Mouse (Mus musculus) olfactory bulb, adult 2 months (tissue): ENCODE results near the gene Ccdc36.

Experiments used
- CTCF ChIP-seq: fragments of 200-500 bp; IDR thresholded peaks from 2 replicates; pipeline ENCODE4 v1.5.1; 2012; ENCODE audit warnings: low read depth, mild to moderate bottlenecking, low read length, moderate library complexity; ENCODE audit not compliant: insufficient read depth
- POLR2A ChIP-seq: fragments of 200-500 bp; IDR thresholded peaks from 2 replicates; pipeline ENCODE4 v1.6.1; 2012; ENCODE audit warnings: mild to moderate bottlenecking, low read depth, low read length, moderate library complexity; ENCODE audit not compliant: insufficient read depth

DNA sequence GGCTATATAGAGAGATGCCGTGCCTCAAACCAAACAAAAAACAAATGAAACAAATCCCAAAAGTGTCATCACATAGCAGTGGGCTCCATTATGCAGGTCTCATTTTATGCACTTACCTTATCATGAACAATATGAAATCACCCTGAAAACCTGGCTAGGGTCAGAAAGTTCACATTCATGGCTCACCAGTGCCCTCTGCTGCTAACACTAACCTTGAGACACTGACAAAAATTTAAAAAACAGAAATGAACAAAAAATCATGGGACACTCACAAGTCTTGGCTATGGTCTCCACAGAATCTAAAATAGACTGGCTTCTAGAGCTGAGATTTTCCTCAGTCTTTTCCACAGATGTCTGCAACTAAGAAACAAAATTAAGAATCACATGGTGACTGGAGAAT, 16.1 kb downstream of the Ccdc36 start:
- TF ChIP-seq CTCF (no peak), POLR2A (no peak)
